Mouse (Mus musculus) spleen, postnatal 10 days (tissue): ENCODE results near the gene Sytl1.

ENCODE experiments used
- DNase-seq, 2 experiments: peaks; one replicate each; pipeline ENCODE4 v3.0.0; 2021 to 2022; ENCODE audit warnings: low spot score in 2 of 2

Sytl1 gene

GRCm38 (mm10) chr4:133247806-133248449 lies 15.0 kb downstream of the Sytl1 start:
- peak in 1 of 2 experiments; percentile 60 for DNase-seq

DNA sequence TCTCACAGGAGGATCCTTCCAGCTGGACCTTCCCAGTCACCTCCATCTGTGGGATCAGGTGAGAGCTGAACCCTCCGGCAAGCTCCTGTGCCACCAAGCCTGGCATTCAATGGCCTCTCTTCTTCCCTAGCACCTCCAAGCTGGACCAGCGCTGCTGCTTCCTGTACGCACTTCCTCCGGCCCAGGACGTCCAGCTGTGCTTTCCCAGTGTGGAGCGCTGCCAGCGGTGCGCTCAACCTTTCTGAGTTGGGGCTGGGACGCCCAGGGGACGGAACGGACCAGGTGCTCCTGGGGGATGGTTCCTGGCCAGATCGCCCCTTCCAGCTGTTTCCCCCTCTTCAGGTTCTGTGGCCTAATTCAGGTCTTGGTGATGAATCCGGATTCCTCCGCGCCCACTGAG lies 15.8 kb downstream of the Sytl1 start:
- DNase-seq: no peak

- DNase-seq: no peak
Measured at GRCm38 (mm10) chr4:133244289-133244688, 18.6 kb downstream of the Sytl1 start.

DNA sequence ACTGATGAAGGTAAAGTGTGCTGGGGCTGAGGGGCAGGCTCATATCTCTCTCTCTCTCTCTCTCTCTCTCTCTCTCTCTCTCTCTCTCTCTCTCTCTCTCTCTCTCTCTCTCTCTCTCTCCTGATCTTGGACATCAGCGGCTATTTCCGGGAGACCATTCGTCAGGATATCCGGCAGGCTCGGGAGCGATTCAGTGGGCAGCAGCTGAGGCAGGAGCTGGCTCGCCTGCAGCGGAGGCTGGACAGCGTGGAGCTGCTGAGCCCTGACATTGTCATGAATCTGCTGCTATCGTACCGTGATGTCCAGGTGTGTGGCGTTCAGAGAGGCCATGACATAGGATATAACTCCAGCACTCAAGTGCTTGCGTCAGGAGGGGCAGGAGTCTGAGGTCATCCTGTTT lies 19.4 kb downstream of the Sytl1 start:
- no peak for DNase-seq

DNA sequence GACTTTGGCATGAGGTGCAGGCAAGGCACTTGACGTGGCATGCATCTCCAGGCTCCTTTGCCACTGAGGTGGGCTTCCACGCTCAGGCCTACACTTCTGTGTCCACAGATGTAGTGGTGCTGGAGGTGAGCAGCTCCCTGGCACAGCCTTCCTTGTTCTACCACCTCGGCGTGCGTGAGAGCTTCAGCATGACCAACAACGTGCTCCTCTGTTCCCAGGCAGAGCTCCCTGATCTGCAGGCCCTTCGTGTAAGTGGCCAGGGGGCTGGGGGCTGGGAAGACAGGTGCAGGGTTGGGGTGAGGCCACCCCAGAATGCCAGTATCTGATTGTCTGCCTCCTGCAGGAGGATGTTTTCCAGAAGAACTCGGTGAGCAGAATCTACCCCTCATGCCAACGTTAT lies 20.2 kb downstream of the Sytl1 start:
- no peak for DNase-seq

DNA sequence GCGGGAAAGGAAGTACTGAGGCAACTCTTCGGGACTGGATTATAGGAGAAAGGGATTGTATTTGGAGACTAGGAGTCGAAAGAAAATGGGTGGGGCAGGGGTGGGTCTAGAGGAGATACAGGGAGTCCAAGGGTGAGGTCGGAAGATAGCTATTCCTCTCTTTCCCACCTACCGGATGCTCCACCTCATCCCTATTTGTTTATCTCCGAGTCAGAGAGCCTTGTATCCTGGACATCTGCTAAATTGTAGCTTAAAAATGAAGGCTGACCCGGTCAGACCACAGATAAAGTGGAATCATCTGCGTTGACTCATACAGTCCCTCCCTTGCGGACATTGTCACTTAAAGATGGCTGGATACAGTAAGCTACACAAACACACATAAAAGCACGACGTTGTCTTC lies 21.0 kb downstream of the Sytl1 start:
- DNase-seq: no peak

DNA sequence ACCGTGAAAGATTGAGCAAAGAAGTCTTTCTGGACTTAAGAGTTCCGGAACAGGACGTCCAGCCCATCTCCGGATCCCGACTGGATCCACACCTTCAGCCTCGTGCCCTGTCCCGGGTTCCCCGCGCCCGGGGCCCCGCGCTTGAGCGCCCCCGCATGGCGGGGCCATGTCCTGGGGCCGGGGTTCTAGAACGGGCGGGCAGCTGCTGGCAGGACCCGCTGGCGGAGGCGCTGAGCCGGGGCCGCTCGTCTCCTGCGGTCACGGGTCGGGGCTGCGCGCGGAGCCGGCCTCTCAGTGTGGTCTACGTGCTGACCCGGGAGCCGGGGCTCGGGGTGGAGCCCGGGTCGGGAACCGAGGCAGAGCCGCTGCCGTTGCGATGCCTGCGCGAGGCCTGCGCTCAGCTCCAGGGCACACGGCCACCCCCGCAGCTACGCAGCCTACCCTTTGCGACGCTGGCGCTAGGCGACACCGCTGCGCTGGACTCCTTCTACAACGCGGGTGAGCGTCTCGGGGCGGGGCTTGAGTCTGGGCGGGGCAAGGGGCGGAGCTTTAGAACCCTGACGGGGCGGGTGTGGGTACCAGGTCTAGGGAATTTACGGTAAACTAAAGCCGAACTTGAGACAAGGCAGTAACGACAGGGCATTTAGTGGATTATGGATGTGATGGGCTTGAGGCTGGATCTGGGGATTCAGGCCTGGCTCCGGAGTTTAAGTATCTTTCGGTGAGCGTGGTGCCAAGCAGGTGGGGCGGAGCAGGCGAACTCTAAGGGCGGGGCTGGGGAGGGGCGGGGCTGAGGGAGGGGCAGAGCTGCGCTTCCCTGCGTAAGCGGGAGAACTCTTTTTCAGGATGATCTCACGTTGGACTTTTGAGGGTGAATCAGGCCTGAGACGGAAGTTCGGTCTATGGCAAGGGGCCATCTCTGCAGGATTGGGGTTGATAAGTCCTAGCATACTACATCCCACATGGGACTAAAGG lies 21.7 kb downstream of the Sytl1 start:
- peak; percentile 94 to 95 for DNase-seq

- peak in 1 of 2 experiments; percentile 61 for DNase-seq
Measured at GRCm38 (mm10) chr4:133240490-133240921, 22.4 kb downstream of the Sytl1 start, which contains the start of gene Map3k6. Gene Map3k6, plus strand, starts transcription at chr4:133240818.

DNA sequence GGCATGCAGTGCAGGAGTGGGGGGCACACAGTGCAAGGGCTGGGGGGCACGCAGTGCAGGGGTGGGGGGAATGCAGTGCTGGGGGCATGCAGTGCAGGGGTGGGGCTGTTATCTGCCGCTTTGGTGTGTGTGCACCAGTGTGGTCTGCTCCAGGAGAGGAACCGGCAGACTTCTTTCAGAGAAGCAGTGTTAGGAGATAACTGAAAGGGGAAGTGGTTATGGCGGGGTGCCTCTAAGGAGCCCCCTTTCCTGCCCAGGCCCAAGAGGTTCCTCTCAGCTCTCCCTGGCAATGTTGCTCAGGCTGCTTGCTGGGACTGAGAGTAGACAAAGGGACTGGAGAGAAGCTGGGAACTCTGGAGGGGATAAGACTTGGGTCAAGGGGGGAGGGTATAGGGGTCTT lies 25.0 kb downstream of the Sytl1 start:
- peak in 1 of 2 experiments; percentile 50 for DNase-seq

- DNase-seq: no peak
Measured at GRCm38 (mm10) chr4:133235415-133235814, 27.5 kb downstream of the Sytl1 start.

DNA sequence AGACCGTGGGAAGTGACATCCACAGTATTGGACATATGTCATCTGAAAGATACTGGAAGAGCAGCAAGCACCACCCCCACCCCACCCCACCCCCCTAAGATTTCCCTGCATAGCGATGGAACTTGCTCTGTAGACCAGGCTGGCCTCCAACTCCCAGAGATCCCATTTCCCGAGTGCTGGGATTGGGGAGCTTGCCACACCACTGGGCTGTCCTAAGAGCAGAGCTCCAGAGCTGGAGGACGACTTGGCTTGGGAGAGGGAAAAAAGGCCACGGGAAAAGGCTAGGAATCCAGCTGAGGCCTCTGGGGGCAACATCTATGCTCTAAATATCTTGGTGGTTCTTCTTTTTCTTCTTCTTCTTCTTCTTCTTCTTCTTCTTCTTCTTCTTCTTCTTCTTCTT lies 28.1 kb downstream of the Sytl1 start:
- no peak for DNase-seq

DNA sequence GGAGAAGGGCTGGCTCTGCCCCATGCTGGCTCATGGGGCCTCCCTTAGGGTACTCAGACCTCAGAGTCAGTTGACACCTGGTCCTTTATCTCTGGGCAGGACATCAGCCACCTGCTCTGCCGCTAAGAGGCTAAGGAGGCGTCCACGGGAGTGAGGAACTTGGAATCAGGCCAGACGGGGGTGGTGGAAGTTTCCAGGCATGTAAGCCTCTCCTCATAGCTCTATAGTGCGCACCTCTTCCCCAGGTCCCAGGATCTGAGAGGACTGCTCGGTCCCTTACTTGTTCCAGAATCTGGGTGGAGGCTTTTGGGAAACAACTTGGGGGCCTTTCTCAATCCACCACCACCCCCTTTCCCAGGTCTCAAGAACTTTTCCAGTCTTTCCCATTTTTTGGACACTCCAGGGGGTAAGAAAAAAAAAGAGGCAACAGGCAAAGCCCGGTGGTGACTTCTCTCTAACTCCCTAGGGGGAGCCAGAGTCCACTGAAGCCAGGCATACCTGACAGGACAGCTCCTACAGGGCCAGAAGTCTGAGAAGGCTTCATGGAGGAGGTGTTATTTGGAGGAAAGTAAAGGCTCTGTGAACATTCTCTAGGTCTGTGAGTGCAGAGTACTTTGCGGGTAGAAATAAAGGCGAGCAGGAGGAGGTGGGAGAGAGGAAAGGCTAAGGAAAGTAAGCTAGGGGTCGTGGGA lies 29.5 kb downstream of the Sytl1 start:
- peak in 1 of 2 experiments; percentile 54 for DNase-seq

GRCm38 (mm10) chr4:133229582-133229981 lies 33.3 kb downstream of the Sytl1 start:
- no peak for DNase-seq

DNA sequence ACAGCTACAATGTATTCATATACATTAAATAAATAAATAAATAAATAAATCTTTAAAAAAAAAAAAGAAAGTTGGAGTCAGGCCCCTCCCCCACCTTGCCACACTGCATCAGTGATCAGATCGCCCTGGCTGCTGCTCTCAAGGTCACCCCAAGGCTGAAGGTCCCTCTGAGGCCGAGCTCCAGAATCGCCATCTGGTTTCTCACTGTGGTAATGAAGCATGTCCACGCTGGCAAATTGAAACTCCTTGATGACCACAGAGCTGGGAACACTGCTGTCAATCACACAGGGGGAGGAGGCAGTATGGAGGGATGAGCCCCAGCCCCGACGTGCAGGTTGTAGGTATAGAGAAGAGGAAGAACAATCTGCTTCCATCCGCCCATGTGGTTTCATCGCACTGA lies 35.3 kb downstream of the Sytl1 start:
- DNase-seq: no peak

DNA sequence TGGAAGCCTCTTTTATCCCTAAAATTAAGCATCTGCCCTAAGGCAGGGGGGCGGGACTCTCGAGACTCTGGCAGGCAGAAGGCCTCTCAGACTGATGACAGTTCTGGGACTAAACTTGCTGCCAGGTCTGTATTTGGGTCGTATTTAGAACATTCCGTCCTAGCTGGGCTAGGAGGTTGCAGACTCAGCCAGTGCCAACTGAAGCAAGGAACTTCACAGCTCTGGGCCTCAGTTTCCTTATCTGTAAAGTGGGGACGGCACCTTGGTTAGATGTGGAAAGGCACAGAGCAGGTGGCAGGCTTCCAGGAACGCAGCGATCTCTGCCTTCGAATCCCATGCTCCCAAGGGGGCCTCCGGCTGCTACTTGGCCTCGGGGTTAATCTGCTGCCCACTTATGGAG lies 36.8 kb downstream of the Sytl1 start:
- DNase-seq: no peak

DNA sequence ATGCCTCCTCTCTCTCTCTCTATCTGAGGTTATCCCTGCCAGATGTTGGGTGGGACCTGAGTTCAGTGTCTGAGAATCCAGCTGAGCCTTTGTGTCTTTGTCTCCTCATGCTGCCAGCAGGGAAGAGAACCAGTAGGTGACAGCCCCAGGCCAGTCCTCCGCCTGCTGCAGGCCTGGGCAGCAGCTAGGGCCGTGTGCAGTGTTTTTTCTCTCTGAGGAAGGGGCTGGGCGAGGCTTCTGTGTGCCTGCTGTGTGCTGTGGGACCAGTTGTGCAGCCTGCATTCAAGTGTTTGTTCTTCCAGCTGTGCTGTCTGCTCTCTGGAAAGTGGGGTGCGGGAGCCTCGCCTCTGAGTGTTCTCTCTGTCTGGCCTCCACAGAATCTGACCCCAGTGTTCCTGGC lies 39.0 kb downstream of the Sytl1 start:
- no peak for DNase-seq

DNA sequence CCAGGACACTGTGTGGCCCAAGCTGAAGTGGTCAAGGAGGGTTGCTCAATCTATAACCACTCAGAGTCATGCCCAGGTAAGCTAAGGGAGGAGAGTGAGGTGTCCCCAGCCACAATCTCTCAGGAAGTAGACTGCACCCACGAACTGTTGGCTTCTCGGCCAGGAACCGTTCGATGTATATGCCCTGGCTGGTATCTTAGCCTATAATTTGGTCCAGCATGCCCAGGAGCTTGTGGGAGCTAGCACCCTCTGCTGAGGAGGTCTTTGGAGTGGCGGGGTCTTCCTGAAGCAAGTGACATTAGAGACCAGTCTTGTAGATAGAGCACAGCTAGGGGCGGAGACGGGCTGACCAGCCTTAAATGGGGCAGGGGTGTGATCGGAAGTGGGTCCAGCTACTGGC lies 41.2 kb downstream of the Sytl1 start:
- DNase-seq: no peak

DNA sequence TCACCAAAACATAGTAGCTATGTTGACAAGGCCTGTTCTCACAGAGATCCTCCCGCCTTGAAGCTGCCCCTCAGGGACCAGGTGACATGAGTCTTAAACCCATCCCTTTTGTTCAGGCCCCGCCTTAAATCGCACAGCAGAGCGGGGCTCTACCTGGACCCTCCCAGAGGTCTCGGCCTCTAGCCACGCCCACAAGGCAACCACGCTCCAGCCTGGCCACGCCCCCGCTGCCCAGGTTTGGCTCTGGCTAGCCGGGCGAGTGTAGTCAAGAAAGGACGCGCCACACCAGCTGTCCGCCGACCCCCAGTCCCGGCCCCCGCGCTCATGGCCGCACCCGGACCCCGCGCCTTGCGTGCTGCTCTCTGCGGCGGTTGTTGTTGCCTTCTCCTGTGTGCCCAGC lies 42.3 kb downstream of the Sytl1 start:
- DNase-seq: no peak

DNA sequence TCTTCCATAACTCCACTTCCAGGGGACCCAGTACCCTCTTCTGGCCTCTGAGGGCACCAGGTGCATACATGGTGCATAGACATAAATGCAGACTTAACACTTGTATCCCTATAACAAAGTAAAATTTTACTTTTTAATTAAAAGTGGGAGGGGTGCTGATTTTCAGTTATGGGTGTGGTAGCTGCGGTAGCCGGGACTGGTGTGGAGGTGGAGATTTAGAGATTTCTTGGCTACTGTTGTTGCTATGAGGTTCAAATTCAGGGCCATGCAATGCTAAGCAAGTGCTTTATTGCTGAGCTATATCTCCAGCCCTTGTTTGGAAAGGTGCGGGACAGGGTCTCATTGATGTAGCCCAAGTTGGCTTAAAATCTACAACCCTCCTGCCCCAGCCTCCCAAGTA lies 44.2 kb downstream of the Sytl1 start:
- DNase-seq: no peak

- peak; percentile 68 to 82 for DNase-seq
Measured at GRCm38 (mm10) chr4:133217641-133218040, 45.3 kb downstream of the Sytl1 start.

- DNase-seq: no peak
Measured at GRCm38 (mm10) chr4:133213661-133214060, 49.3 kb downstream of the Sytl1 start.

GRCm38 (mm10) chr4:133213268-133213590 lies 49.7 kb downstream of the Sytl1 start:
- no peak for DNase-seq
